Mouse (Mus musculus): Measurements from ENCODE around the gene Chid1. TPM values are rescaled to one million over a fixed set of nuclear protein-coding genes. Genes with fewer than 3 reads are reported as not detected.
A peak's percentile ranks its signal among the peaks of the same experiment; 100 is the strongest.

Chid1 gene
- polyA plus RNA-seq, 1 experiment from 2014 or later, result 25.4 TPM

GRCm38 (mm10) chr7:141477578-141478269, 61.9 kb downstream of the Chid1 start:
- H3K27me3 ChIP-seq (ENCODE audit: poor library complexity, severe bottlenecking), result peaks cover 48% of the 10 kb centered on the region
- no peak for DNase-seq (ENCODE audit: extremely low spot score, low spot score)
- no peaks in the 10 kb centered on the region for H3K9me3 ChIP-seq
- H3K27ac ChIP-seq, result peak overlapping the region; percentile 26; the same call in 1 of the 2 replicates
- WGBS, result 83% methylated on average over 4 of the region's 4 CpGs
- H3K36me3 ChIP-seq (replicated peaks), result peaks cover 2% of the 10 kb centered on the region
- H3K4me1 ChIP-seq, result peaks cover 68% of the 10 kb centered on the region
- H3K4me3 ChIP-seq, result no peak overlapping the region

- Histone ChIP-seq H3K4me1 (peaks cover 62% of the 10 kb centered on the region), H3K36me3 (replicated peaks) (peaks cover 10% of the 10 kb centered on the region), H3K27ac (peak overlapping the region; percentile 99), H3K27me3 (ENCODE audit: poor library complexity, severe bottlenecking) (peaks cover 40% of the 10 kb centered on the region), H3K9me3 (no peaks in the 10 kb centered on the region), H3K4me3 (peak overlapping the region; percentile 88)
- no peak for DNase-seq (ENCODE audit: extremely low spot score, low spot score)
- 25% methylated on average over 7 of the region's 7 CpGs for WGBS
Measured at GRCm38 (mm10) chr7:141476981-141477370, 62.7 kb downstream of the Chid1 start.

GRCm38 (mm10) chr7:141476226-141476980, 63.3 kb downstream of the Chid1 start:
- DNase-seq (ENCODE audit: extremely low spot score, low spot score), result peak; percentile 67
- H3K27ac ChIP-seq, result peak overlapping the region; percentile 99
- H3K9me3 ChIP-seq, result no peaks in the 10 kb centered on the region
- peaks cover 34% of the 10 kb centered on the region for H3K27me3 ChIP-seq (ENCODE audit: poor library complexity, severe bottlenecking)
- peak overlapping the region; percentile 88 for H3K4me3 ChIP-seq
- WGBS, result 6% methylated on average over 17 of the region's 17 CpGs
- H3K4me1 ChIP-seq, result peaks cover 56% of the 10 kb centered on the region
- peaks cover 14% of the 10 kb centered on the region for H3K36me3 ChIP-seq (replicated peaks)

GRCm38 (mm10) chr7:141475805-141476158, 63.9 kb downstream of the Chid1 start:
- peaks cover 29% of the 10 kb centered on the region for H3K27me3 ChIP-seq (ENCODE audit: poor library complexity, severe bottlenecking)
- no peak for DNase-seq (ENCODE audit: extremely low spot score, low spot score)
- peaks cover 50% of the 10 kb centered on the region for H3K4me1 ChIP-seq
- whole genome bisulfite sequencing, result 1% methylated on average over 12 of the region's 12 CpGs
- peak overlapping the region; percentile 88 for H3K4me3 ChIP-seq
- peak overlapping the region; percentile 99 for H3K27ac ChIP-seq
- H3K36me3 ChIP-seq (replicated peaks), result peaks cover 20% of the 10 kb centered on the region
- no peaks in the 10 kb centered on the region for H3K9me3 ChIP-seq

GRCm38 (mm10) chr7:141475011-141475804, 64.4 kb downstream of the Chid1 start, which contains the start of the genes Polr2l and Tspan4:
Polr2l (minus strand) TSS chr7:141475132.
Tspan4 (plus strand) TSS chr7:141475240.
- Histone ChIP-seq H3K4me3 (peak within 1 kb of the TSS; percentile 88), H3K27me3 (ENCODE audit: poor library complexity, severe bottlenecking) (peaks cover 29% of the 10 kb centered on the region), H3K36me3 (replicated peaks) (peaks cover 26% of the 10 kb centered on the region), H3K27ac (peak within 1 kb of the TSS; percentile 99), H3K9me3 (no peaks in the 10 kb centered on the region), H3K4me1 (peaks cover 51% of the 10 kb centered on the region)
- peak; percentile 92 for DNase-seq (ENCODE audit: extremely low spot score, low spot score)
- WGBS, result under 1% methylated on average over 87 of the region's 87 CpGs

- H3K4me3 ChIP-seq, result peak overlapping the region; percentile 88
- H3K27me3 ChIP-seq (ENCODE audit: poor library complexity, severe bottlenecking), result peaks cover 29% of the 10 kb centered on the region
- DNase-seq (ENCODE audit: extremely low spot score, low spot score), result no peak
- H3K27ac ChIP-seq, result peak overlapping the region; percentile 99; the same call in 1 of the 2 replicates
- H3K36me3 ChIP-seq (replicated peaks), result peaks cover 37% of the 10 kb centered on the region
- H3K4me1 ChIP-seq, result peaks cover 62% of the 10 kb centered on the region
- WGBS, result 12% methylated on average over 5 of the region's 5 CpGs
- no peaks in the 10 kb centered on the region for H3K9me3 ChIP-seq
Measured at GRCm38 (mm10) chr7:141474160-141474559, 65.5 kb downstream of the Chid1 start.

GRCm38 (mm10) chr7:141472763-141473162, 66.9 kb downstream of the Chid1 start:
- peaks cover 41% of the 10 kb centered on the region for H3K36me3 ChIP-seq (replicated peaks)
- 94% methylated on average over 6 of the region's 6 CpGs for WGBS
- H3K4me1 ChIP-seq, result peaks cover 70% of the 10 kb centered on the region
- DNase-seq (ENCODE audit: extremely low spot score, low spot score), result no peak
- peaks cover 24% of the 10 kb centered on the region for H3K27me3 ChIP-seq (ENCODE audit: poor library complexity, severe bottlenecking)
- no peaks in the 10 kb centered on the region for H3K9me3 ChIP-seq
- H3K4me3 ChIP-seq, result no peak overlapping the region
- H3K27ac ChIP-seq, result no peak overlapping the region

- Histone ChIP-seq H3K27ac (no peak overlapping the region), H3K4me3 (no peak overlapping the region), H3K36me3 (replicated peaks) (peaks cover 41% of the 10 kb centered on the region), H3K4me1 (peaks cover 70% of the 10 kb centered on the region), H3K27me3 (ENCODE audit: poor library complexity, severe bottlenecking) (peaks cover 18% of the 10 kb centered on the region), H3K9me3 (no peaks in the 10 kb centered on the region)
- WGBS, result 84% methylated on average over 6 of the region's 6 CpGs
- no peak for DNase-seq (ENCODE audit: extremely low spot score, low spot score)
Measured at GRCm38 (mm10) chr7:141472226-141472625, 67.4 kb downstream of the Chid1 start.

GRCm38 (mm10) chr7:141471236-141471635, 68.4 kb downstream of the Chid1 start:
- Histone ChIP-seq H3K4me1 (peaks cover 68% of the 10 kb centered on the region), H3K27me3 (ENCODE audit: poor library complexity, severe bottlenecking) (peaks cover 18% of the 10 kb centered on the region), H3K4me3 (no peak overlapping the region), H3K9me3 (no peaks in the 10 kb centered on the region), H3K36me3 (replicated peaks) (peaks cover 41% of the 10 kb centered on the region), H3K27ac (no peak overlapping the region)
- WGBS, result 93% methylated on average over 1 of the region's 1 CpGs
- no peak for DNase-seq (ENCODE audit: extremely low spot score, low spot score)

GRCm38 (mm10) chr7:141470637-141470944, 69.1 kb downstream of the Chid1 start:
- no peak overlapping the region for H3K27ac ChIP-seq
- no peak overlapping the region for H3K4me3 ChIP-seq
- H3K9me3 ChIP-seq, result no peaks in the 10 kb centered on the region
- peaks cover 18% of the 10 kb centered on the region for H3K27me3 ChIP-seq (ENCODE audit: poor library complexity, severe bottlenecking)
- peaks cover 41% of the 10 kb centered on the region for H3K36me3 ChIP-seq (replicated peaks)
- no peak for DNase-seq (ENCODE audit: extremely low spot score, low spot score)
- 95% methylated on average over 10 of the region's 10 CpGs for WGBS
- peaks cover 67% of the 10 kb centered on the region for H3K4me1 ChIP-seq

GRCm38 (mm10) chr7:141469901-141470636, 69.6 kb downstream of the Chid1 start:
- 92% methylated on average over 18 of the region's 18 CpGs for WGBS

GRCm38 (mm10) chr7:141469352-141469751, 70.3 kb downstream of the Chid1 start:
- DNase-seq (ENCODE audit: extremely low spot score, low spot score), result no peak
- peak overlapping the region; percentile 91 for H3K27ac ChIP-seq
- peaks cover 74% of the 10 kb centered on the region for H3K4me1 ChIP-seq
- H3K36me3 ChIP-seq (replicated peaks), result peaks cover 41% of the 10 kb centered on the region
- peak overlapping the region; percentile 77 for H3K4me3 ChIP-seq
- H3K9me3 ChIP-seq, result no peaks in the 10 kb centered on the region
- H3K27me3 ChIP-seq (ENCODE audit: poor library complexity, severe bottlenecking), result peaks cover 28% of the 10 kb centered on the region
- 86% methylated on average over 6 of the region's 6 CpGs for WGBS

More at GRCm38 (mm10) chr7:141469901-141470636, 69.6 kb downstream of the Chid1 start:
- Histone ChIP-seq H3K27ac (no peak overlapping the region; the same call in 1 of the 2 replicates), H3K4me1 (peaks cover 69% of the 10 kb centered on the region), H3K4me3 (0 out of 2 replicates have a peak overlapping the region, but pooled peaks have one; percentile 77), H3K9me3 (no peaks in the 10 kb centered on the region), H3K36me3 (replicated peaks) (peaks cover 41% of the 10 kb centered on the region), H3K27me3 (ENCODE audit: poor library complexity, severe bottlenecking) (peaks cover 21% of the 10 kb centered on the region)
- DNase-seq (ENCODE audit: extremely low spot score, low spot score), result no peak
